Mouse (Mus musculus): ENCODE measurements around the gene Nrbf2. TPM values are rescaled to one million over a fixed set of nuclear protein-coding genes. Genes with fewer than 3 reads are reported as not detected.
A peak's percentile ranks its signal among the peaks of the same experiment; 100 is the strongest.

Gene Nrbf2
- polyA plus RNA-seq, 1 experiment from 2014 or later: 41.6 TPM

- no peaks in the 10 kb centered on the region for H3K27me3 ChIP-seq
- peaks cover 73% of the 10 kb centered on the region for H3K36me3 ChIP-seq
- H3K4me2 ChIP-seq (replicated peaks): no peak overlapping the region
- no peaks in the 10 kb centered on the region for H3K9me3 ChIP-seq
- 93% methylated on average over 4 of the region's 4 CpGs for WGBS
- H3K27ac ChIP-seq: no peak overlapping the region
- no peak overlapping the region for H3K9ac ChIP-seq
- H3K4me3 ChIP-seq: no peak overlapping the region
- no peak for ATAC-seq (ENCODE audit: insufficient number of reproducible peaks, insufficient read depth, low FRiP score, low TSS enrichment)
- H3K4me1 ChIP-seq: no peaks in the 10 kb centered on the region
Measured at GRCm38 (mm10) chr10:67247145-67247544, 38.0 kb downstream of the Nrbf2 start.

GRCm38 (mm10) chr10:67230439-67230838 is 54.7 kb downstream of the Nrbf2 start:
- ATAC-seq (ENCODE audit: insufficient number of reproducible peaks, insufficient read depth, low FRiP score, low TSS enrichment): no peak

GRCm38 (mm10) chr10:67226543-67226942 is 58.6 kb downstream of the Nrbf2 start:
- ATAC-seq (ENCODE audit: insufficient number of reproducible peaks, insufficient read depth, low FRiP score, low TSS enrichment): no peak

More at GRCm38 (mm10) chr10:67230439-67230838, 54.7 kb downstream of the Nrbf2 start:
- Histone ChIP-seq H3K9me3 (no peaks in the 10 kb centered on the region), H3K4me1 (no peaks in the 10 kb centered on the region), H3K27ac (no peak overlapping the region), H3K4me3 (no peak overlapping the region), H3K27me3 (no peaks in the 10 kb centered on the region), H3K36me3 (peaks cover 63% of the 10 kb centered on the region), H3K4me2 (replicated peaks) (no peak overlapping the region), H3K9ac (no peak overlapping the region)
- WGBS: 90% methylated on average over 6 of the region's 6 CpGs

GRCm38 (mm10) chr10:67226109-67226508 is 59.0 kb downstream of the Nrbf2 start:
- ATAC-seq (ENCODE audit: insufficient number of reproducible peaks, insufficient read depth, low FRiP score, low TSS enrichment): no peak
- H3K9me3 ChIP-seq: no peaks in the 10 kb centered on the region
- no peak overlapping the region for H3K9ac ChIP-seq
- no peak overlapping the region for H3K4me3 ChIP-seq
- WGBS: 85% methylated on average over 7 of the region's 7 CpGs
- H3K27ac ChIP-seq: 0 out of 2 replicates have a peak overlapping the region, but pooled peaks have one; percentile 3
- H3K27me3 ChIP-seq: no peaks in the 10 kb centered on the region
- no peaks in the 10 kb centered on the region for H3K4me1 ChIP-seq
- H3K36me3 ChIP-seq: peaks cover 48% of the 10 kb centered on the region
- no peak overlapping the region for H3K4me2 ChIP-seq (replicated peaks)

More at GRCm38 (mm10) chr10:67226543-67226942, 58.6 kb downstream of the Nrbf2 start:
- H3K4me2 ChIP-seq (replicated peaks): no peak overlapping the region
- H3K9me3 ChIP-seq: no peaks in the 10 kb centered on the region
- H3K9ac ChIP-seq: no peak overlapping the region
- H3K36me3 ChIP-seq: peaks cover 49% of the 10 kb centered on the region
- no peak overlapping the region for H3K4me3 ChIP-seq
- WGBS: 90% methylated on average over 14 of the region's 14 CpGs
- H3K27ac ChIP-seq: no peak overlapping the region
- no peaks in the 10 kb centered on the region for H3K27me3 ChIP-seq
- H3K4me1 ChIP-seq: no peaks in the 10 kb centered on the region

GRCm38 (mm10) chr10:67225528-67225927 is 59.6 kb downstream of the Nrbf2 start:
- Histone ChIP-seq H3K9me3 (no peaks in the 10 kb centered on the region), H3K4me1 (no peaks in the 10 kb centered on the region), H3K27me3 (no peaks in the 10 kb centered on the region), H3K4me2 (replicated peaks) (no peak overlapping the region), H3K27ac (no peak overlapping the region), H3K36me3 (peaks cover 43% of the 10 kb centered on the region), H3K9ac (no peak overlapping the region), H3K4me3 (no peak overlapping the region)
- ATAC-seq (ENCODE audit: insufficient number of reproducible peaks, insufficient read depth, low FRiP score, low TSS enrichment): no peak
- 83% methylated on average over 6 of the region's 6 CpGs for WGBS

DNA sequence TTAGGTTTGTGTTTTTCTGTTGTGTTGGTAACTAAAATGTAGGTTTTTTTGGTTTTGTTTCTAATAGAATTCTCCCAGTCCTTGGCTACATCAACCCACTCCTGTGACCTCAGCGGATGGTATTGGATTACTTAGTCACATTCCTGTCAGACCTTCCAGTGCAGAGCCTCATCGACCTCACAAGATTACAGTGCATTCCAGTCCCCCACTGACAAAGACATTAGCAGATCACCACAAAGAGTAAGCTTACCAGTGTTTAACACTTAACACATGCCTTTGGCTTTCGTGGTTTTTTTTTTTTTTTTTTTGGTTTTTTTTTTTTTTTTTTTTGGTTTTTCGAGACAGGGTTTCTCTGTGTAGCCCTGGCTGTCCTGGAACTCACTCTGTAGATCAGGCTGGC is 61.2 kb downstream of the Nrbf2 start:
- H3K4me2 ChIP-seq (replicated peaks): no peak overlapping the region
- no peaks in the 10 kb centered on the region for H3K27me3 ChIP-seq
- no peak for ATAC-seq (ENCODE audit: insufficient number of reproducible peaks, insufficient read depth, low FRiP score, low TSS enrichment)
- H3K36me3 ChIP-seq: peaks cover 51% of the 10 kb centered on the region
- no peaks in the 10 kb centered on the region for H3K9me3 ChIP-seq
- no peak overlapping the region for H3K9ac ChIP-seq
- H3K27ac ChIP-seq: no peak overlapping the region
- WGBS: 40% methylated on average over 3 of the region's 4 CpGs
- no peaks in the 10 kb centered on the region for H3K4me1 ChIP-seq
- no peak overlapping the region for H3K4me3 ChIP-seq

- H3K4me2 ChIP-seq (replicated peaks): no peak overlapping the region
- 58% methylated on average over 5 of the region's 5 CpGs for WGBS
- ATAC-seq (ENCODE audit: insufficient number of reproducible peaks, insufficient read depth, low FRiP score, low TSS enrichment): no peak
- peaks cover 40% of the 10 kb centered on the region for H3K36me3 ChIP-seq
- H3K9ac ChIP-seq: no peak overlapping the region
- H3K27me3 ChIP-seq: no peaks in the 10 kb centered on the region
- H3K9me3 ChIP-seq: no peaks in the 10 kb centered on the region
- no peak overlapping the region for H3K27ac ChIP-seq
- no peaks in the 10 kb centered on the region for H3K4me1 ChIP-seq
- H3K4me3 ChIP-seq: no peak overlapping the region
Measured at GRCm38 (mm10) chr10:67221284-67221683, 63.8 kb downstream of the Nrbf2 start.

GRCm38 (mm10) chr10:67220251-67220650 is 64.9 kb downstream of the Nrbf2 start:
- H3K4me3 ChIP-seq: no peak overlapping the region
- no peak for ATAC-seq (ENCODE audit: insufficient number of reproducible peaks, insufficient read depth, low FRiP score, low TSS enrichment)
- H3K9me3 ChIP-seq: no peaks in the 10 kb centered on the region
- no peak overlapping the region for H3K27ac ChIP-seq
- H3K36me3 ChIP-seq: peaks cover 30% of the 10 kb centered on the region
- 95% methylated on average over 4 of the region's 4 CpGs for WGBS
- no peak overlapping the region for H3K9ac ChIP-seq
- H3K4me2 ChIP-seq (replicated peaks): no peak overlapping the region
- no peaks in the 10 kb centered on the region for H3K4me1 ChIP-seq
- H3K27me3 ChIP-seq: no peaks in the 10 kb centered on the region

DNA sequence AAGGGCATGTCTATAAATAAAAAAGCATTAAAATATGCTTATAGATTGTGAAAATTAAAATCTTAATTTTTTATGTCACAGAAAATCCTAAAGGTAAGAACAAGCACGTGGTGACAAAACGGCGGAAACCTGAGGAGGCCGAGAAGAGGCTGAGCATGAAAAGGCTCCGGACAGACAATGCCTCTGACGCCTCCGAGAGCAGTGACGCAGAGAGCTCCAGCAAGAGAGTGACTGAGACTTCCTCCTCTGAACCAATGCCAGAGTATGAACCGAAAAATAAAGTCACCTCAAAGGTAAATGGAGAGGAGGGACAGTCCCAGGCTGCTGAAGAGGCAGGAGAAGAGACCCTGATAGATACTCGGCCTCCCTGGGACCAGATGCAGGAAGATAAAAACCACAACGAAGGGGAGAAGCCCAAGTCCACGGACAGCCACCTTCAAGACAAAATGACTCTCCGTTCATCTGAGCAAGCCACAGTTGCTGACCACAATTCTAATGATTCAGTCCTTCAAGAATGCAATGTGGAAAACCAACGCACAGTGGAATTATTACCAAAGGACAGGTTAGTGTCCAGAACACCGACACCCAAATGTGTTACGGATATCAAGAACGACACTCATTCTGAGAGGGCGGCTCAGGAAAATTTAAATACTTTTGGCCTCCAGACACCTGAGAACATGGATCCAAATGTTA is 66.1 kb downstream of the Nrbf2 start:
- no peaks in the 10 kb centered on the region for H3K9me3 ChIP-seq
- no peaks in the 10 kb centered on the region for H3K27me3 ChIP-seq
- no peaks in the 10 kb centered on the region for H3K4me1 ChIP-seq
- no peak for ATAC-seq (ENCODE audit: insufficient number of reproducible peaks, insufficient read depth, low FRiP score, low TSS enrichment)
- H3K36me3 ChIP-seq: peaks cover 23% of the 10 kb centered on the region
- H3K9ac ChIP-seq: no peak overlapping the region
- no peak overlapping the region for H3K27ac ChIP-seq
- H3K4me3 ChIP-seq: no peak overlapping the region
- H3K4me2 ChIP-seq (replicated peaks): no peak overlapping the region
- 92% methylated on average over 18 of the region's 18 CpGs for WGBS

DNA sequence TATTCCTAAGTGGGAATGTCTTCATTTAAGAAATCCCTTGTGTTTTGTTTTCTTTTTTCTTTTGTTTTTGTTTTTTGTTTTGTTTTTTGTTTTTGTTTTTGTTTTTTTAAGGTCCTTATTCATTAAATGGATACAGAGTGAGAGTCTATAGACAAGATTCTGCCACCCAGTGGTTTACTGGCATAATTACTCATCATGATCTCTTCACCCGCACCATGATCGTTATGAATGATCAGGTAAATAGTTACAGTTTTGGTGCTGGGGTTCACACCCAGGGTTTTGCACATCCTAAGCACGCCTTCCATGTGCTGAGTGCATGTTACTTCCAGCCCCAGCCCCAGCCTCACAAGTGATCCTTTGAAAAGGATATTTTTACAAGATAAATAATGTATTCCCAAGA is 68.2 kb downstream of the Nrbf2 start:
- Histone ChIP-seq H3K4me1 (no peaks in the 10 kb centered on the region), H3K4me2 (replicated peaks) (no peak overlapping the region)
- 90% methylated on average over 3 of the region's 3 CpGs for WGBS

More for the DNA sequence above, 68.2 kb downstream of the Nrbf2 start:
- no peak overlapping the region for H3K27ac ChIP-seq
- no peaks in the 10 kb centered on the region for H3K27me3 ChIP-seq
- H3K36me3 ChIP-seq: peaks cover 20% of the 10 kb centered on the region
- H3K9ac ChIP-seq: no peak overlapping the region
- H3K9me3 ChIP-seq: no peaks in the 10 kb centered on the region
- H3K4me3 ChIP-seq: no peak overlapping the region
- ATAC-seq (ENCODE audit: insufficient number of reproducible peaks, insufficient read depth, low FRiP score, low TSS enrichment): no peak

Data from embryonic facial prominence, embryonic 12.5 days (tissue).